Mouse (Mus musculus) CD4-positive helper T cell, adult 2 months (primary cell): ENCODE measurements around the gene Plek.

Experiments used
- DNase-seq: peaks from one replicate; pipeline ENCODE4 v3.0.0-alpha.2; 2012; ENCODE audit warnings: low read depth, missing footprints, low spot score

The Plek gene

DNA sequence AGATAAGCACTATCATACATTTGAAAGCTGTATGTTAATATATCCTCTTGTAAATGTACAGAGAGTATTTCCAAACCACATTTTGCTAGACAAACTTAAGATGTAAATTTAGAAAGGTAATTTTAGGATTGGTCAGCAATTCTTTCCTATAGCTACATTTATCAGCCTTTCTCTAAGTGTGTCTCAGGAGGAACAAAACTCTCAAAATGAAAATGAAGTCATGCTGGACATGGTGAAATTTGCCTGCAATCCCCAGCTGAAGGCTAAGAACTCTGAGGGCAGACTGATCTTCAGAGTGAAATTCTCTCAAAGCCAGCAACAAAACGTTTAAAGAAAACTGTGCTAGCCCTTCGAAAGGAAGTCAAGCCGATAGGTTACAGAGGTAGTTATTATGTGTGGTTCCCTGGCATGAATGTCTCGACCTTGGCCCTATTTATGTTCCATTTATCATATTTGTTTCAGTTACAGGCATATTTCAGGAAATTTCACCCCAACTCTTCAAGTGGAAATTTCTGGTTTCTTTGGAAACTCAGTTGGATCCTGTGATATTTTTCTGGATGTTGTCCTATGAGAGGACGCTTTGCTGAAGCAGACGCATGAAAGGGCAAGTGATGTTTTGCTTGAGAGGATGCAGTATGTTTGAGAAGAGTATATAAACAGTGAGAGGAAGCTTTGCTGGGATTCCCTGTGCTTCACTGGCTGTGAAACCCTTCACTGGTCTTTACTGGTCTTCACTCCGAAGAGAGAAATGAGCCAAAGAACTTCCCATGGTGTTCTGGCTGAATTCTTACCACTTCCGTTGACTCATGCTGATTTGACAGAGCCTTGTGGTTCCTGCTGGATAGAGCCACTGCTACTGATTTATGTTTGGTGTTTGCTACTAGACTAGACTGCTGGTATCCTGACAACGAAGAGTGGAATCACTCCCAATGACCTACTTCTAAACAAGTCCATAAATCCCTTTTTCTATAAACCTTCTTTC lies 51.5 kb downstream of the Plek start:
- DNase-seq: no peak

DNA sequence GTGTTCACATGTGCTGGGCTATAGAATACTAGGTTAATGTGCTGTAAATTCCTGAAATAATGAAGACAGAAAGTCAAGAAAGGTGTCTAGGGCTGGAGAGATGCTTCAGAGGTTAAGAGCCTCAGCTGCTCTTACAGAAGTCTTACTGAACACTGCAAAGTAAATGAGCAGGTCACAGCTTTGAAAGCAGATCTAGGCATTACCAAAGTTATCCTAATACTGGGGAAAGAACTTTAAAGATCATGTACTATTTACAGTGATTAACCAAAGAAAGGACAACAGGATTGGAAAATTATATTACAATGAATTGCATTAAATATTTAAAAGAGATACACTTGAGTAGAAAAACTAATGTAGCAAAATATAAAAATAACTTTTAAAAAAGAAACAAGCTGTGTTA lies 52.2 kb downstream of the Plek start:
- no peak for DNase-seq

DNA sequence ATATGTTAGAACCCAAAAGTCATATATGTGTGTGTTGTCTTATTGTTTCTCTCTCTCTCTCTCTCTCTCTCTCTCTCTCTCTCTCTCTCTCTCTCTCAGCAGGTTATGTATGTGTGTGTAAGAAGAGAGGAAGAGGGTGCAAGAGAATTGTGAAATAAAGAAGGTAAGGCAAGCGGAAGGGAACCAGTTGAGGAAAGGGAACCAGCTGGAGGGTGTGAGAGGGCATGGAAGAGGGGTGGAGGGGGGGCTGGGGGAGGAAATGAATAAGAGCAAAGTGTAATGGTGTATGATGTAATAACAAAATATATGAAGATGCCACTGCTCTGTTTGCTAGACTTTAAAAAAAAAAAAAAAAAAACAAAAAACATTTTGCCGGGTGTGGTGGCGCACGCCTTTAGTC lies 52.8 kb downstream of the Plek start:
- DNase-seq: no peak

- no peak for DNase-seq
These were observed 54.7 kb downstream of the Plek start for GRCm38 (mm10) chr11:16997465-16997864.

DNA sequence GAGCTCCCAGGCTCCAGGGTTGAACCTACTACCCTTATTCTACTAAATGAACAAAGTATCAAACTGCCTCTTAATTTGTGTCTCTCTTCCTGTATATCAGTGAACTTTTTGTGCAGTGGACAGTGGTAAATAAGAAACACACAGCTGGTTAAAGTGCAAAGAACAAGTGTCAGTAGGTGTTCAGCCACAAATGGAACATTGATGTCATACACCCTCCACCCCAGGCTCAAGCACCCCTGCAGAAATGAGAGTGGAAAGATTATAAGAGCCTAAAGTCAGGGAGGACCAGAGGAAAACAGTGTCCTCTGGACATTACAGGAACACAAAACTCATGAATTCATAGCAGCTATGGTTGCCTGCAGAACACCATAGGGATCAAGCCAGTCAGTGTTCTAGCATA lies 55.4 kb downstream of the Plek start:
- DNase-seq: no peak

GRCm38 (mm10) chr11:16992880-16993279 lies 59.3 kb downstream of the Plek start:
- DNase-seq: no peak

GRCm38 (mm10) chr11:16989885-16990284 lies 62.3 kb downstream of the Plek start:
- DNase-seq: no peak

- DNase-seq: no peak
These were observed 64.3 kb downstream of the Plek start for GRCm38 (mm10) chr11:16987745-16988328.

GRCm38 (mm10) chr11:16986550-16987187 lies 65.5 kb downstream of the Plek start:
- no peak for DNase-seq

DNA sequence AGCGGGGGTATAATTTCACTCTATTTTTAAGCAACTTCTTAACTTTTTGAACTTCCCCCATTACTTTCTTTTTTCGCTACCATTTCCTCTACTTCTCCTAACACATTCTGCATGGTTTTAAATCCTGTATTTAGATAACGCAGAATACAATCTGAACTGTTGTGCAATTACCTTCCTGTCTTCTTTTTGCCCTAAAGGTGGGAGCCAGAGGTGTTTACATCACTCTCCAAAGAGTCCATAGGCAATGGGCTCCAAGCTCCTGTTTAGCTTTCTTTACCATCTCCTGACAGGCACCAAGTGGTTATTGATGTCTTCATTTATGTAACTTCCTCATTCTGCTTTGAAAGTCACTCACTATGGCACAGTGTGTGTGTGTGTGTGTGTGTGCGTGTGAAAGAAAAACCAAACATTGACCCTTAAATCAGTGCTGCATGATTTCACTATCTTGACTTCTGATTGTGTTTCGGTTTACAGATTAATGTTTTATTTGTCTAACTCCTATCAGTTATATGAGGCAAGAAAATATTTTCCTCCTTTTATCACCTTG lies 73.9 kb downstream of the Plek start:
- DNase-seq: no peak

GRCm38 (mm10) chr11:16977611-16978010 lies 74.6 kb downstream of the Plek start:
- DNase-seq: peak; percentile 47

GRCm38 (mm10) chr11:16976937-16977336 lies 75.2 kb downstream of the Plek start:
- DNase-seq: peak; percentile 30

GRCm38 (mm10) chr11:16973086-16973485 lies 79.1 kb downstream of the Plek start:
- DNase-seq: no peak

GRCm38 (mm10) chr11:16972027-16972426 lies 80.2 kb downstream of the Plek start:
- DNase-seq: no peak

- DNase-seq: no peak
These were observed 82.5 kb downstream of the Plek start for GRCm38 (mm10) chr11:16969650-16970049.

DNA sequence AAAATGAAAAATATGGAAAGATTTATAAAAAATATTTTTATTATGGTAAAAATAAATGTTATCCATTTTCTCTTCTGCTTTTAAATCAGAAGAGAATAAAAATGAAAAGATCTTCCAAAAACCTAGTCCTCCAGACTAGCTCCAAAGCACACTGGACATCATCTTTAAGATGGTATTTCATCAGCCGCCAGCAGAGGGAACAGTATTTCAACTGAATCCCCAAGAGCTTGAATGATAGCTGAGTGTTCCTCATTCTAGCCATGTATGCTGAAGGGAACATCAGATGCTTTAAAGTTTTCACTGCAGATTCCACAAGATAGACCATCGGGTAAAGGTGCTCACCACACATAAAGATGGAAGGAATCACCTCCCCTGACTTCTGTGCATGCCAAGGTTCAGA lies 84.4 kb downstream of the Plek start:
- DNase-seq: peak; percentile 9

DNA sequence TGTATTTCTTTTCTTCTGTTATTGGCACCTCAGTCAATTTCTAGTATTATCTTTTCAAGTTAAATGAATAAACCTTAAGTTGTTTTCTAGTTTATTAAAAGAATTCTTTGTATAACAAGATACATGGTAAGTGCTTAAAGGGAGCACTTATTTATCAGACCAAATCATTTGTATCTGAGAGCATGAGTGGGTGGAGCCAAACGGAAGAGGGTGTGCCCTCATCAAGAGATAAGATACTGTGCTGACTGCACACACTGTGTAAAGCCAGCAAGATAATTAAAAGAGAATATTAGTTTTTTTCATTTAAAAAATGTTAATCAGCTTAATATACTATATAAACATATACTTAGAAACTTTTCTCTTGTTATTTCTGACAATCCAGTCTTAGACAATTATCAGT lies 93.7 kb downstream of the Plek start:
- DNase-seq: peak; percentile 41

GRCm38 (mm10) chr11:16957030-16957429 lies 95.2 kb downstream of the Plek start:
- peak; percentile 44 for DNase-seq

- DNase-seq: peak; percentile 52
These were observed 95.9 kb downstream of the Plek start for GRCm38 (mm10) chr11:16956115-16956862.

DNA sequence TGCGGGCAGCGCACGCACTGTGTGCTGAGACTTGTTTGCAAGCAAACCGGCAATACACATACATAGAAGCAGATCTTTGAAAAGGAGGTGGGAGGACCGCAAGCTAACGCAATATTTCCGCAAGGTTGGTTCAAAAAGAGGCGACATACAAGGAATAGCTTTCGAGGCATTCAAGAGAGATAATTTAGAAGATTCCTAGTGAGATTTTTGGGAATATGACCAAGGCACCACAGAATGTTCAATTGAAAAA lies 100.5 kb downstream of the Plek start:
- DNase-seq: no peak

DNA sequence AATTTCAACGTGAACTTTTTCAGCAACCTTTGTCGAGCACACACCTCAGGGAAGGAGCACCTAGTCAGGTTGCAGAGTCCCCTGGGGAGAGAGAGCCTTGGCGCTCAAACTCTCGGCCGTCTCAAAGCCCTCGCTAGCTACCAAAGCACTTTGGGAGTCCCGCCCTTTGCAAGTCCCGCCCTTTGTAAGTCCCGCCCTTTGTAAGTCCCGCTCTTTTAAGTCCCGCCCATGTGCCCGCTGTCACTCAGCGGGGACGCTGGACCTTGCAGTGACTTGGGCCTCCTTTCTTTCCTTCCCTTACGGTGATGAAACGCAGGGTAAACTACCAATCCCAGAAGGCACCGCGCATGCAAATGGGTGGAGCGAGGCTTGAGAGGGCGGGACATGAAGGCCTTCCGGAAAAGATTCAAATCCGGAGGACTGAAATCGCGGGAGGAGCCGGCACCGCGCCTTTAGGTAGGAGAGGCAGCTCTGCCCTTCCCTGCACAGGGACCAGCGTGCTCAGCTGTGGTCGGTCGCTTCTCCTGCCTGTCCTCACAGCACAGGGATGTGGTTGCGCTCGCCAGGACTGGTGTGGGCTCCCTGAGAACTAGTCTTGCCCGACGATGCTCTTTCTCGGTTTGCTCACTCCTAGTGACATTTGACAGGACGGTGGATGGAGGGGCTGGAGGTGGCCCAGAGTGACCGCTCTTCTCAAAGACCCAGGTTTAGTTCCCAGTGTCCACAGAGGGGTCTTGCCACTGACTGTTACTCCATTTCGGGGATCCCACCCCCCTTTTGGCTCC lies 101.0 kb downstream of the Plek start, which contains the start of gene Fbxo48:
Gene Fbxo48, plus strand, starts transcription at position 400 of the 785 bp plus-strand sequence.
- DNase-seq: peak; percentile 99
